Mouse (Mus musculus): ENCODE measurements around the gene Gstp3.

DNA sequence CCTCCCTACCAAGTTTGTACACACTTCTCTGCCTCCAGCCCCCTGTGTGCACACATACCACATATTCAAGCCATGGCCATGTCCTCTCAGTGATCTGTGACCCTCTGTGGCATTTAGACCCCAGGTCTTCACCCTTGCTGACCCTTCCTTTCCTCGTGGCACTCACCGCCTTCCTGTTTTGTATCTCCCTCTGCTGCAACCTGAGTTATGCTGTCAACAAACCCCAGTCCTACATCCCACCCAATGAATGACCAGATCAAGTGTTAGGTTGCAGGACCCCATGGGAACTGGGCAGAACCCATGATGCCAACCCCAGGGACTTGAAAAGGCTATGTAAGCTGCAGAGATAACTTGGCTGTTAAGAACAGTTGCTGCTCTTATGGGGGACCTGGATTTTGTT is 42.7 kb upstream of the Gstp3 start:
- TF ChIP-seq CTCF (IDR thresholded peaks at IDR 0.05; ENCODE audit: control insufficient read depth, insufficient read depth, insufficient replicate concordance, low read depth, low read length) (no peak), POLR2A (IDR thresholded peaks at IDR 0.05; ENCODE audit: control insufficient read depth, low read depth, low read length) (no peak)

All from testis, adult 2 months (tissue).